Mouse (Mus musculus) testis, adult 2 months (tissue): ENCODE data around the gene Rpia.

Experiments used
- CTCF ChIP-seq: fragments of 200-500 bp; IDR thresholded peaks from 2 replicates; pipeline ENCODE4 v1.5.1; 2012; ENCODE audit warnings: low read depth, mild to moderate bottlenecking, inconsistent platforms, low read length, moderate library complexity; ENCODE audit not compliant: control insufficient read depth, insufficient read depth, insufficient replicate concordance
- POLR2A ChIP-seq: fragments of 200-500 bp; IDR thresholded peaks from 2 replicates; pipeline ENCODE4 v1.6.1; 2012; ENCODE audit warnings: low read depth, mild to moderate bottlenecking, inconsistent platforms, low read length, moderate library complexity; ENCODE audit not compliant: control insufficient read depth

DNA sequence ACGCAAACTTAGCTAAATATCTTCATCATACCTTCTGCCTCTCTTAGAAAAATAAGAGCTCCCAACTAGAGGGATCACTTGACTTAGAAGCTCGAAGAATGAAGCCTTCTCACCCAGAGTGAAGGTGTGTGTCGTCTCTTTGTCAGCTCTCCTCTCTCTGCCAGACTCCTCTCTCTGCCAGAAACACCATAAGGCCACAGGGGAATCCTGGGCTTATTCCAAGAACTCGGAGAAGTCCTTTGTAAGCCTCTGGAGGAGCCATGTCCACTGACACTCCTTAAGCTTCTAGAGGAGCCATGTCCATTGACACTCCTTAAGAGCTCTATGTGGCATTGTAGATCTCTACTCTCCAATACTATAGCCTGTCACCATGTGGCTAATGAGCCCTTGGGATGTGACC, 31.1 kb downstream of the Rpia start:
- TF ChIP-seq CTCF (no peak), POLR2A (no peak)
